Mouse (Mus musculus) kidney, embryonic 14.5 days (tissue): Measurements from ENCODE around the gene Tssk6. TPM values are rescaled to one million over a fixed set of nuclear protein-coding genes. Genes with fewer than 3 reads are reported as not detected.

Experiments
- ATAC-seq: fragments of 200-750 bp; cut with Nextera tagmentation; 2 replicates; pipeline ENCODE4 v1.8.0; 2017; ENCODE audit warnings: moderate number of reproducible peaks, mild to moderate bottlenecking, moderate TSS enrichment, moderate library complexity; ENCODE audit not compliant: low FRiP score, low TSS enrichment
- H3K27ac ChIP-seq: fragments of 300-500 bp; sonication (generic); 2 replicates; pipeline ENCODE4 v1.5.1; 2014; ENCODE audit warnings: low read depth, mild to moderate bottlenecking, low read length, moderate library complexity, mixed read lengths
- H3K27me3 ChIP-seq: fragments of 300-500 bp; sonication (generic); 2 replicates; pipeline ENCODE4 v1.6.1; 2014; ENCODE audit warnings: mild to moderate bottlenecking, low read length; ENCODE audit not compliant: control insufficient read depth, insufficient read depth
- H3K36me3 ChIP-seq: fragments of 300-500 bp; sonication (generic); 2 replicates; pipeline ENCODE4 v1.6.1; 2014; ENCODE audit warnings: low read length, mixed read lengths; ENCODE audit not compliant: control insufficient read depth, insufficient read depth
- H3K4me1 ChIP-seq: fragments of 300-500 bp; sonication (generic); 2 replicates; pipeline ENCODE4 v1.6.1; 2014; ENCODE audit warnings: low read length, mixed read lengths; ENCODE audit not compliant: control insufficient read depth, insufficient read depth
- H3K4me2 ChIP-seq: fragments of 300-500 bp; sonication (generic); replicated peaks from 2 replicates; pipeline ENCODE4 v1.6.1; 2014; ENCODE audit warnings: low read depth, mild to moderate bottlenecking, low read length
- H3K4me3 ChIP-seq: fragments of 300-500 bp; sonication (generic); 2 replicates; pipeline ENCODE4 v1.5.1; 2014; ENCODE audit warnings: mild to moderate bottlenecking, low read length
- H3K9ac ChIP-seq: fragments of 300-500 bp; sonication (generic); 2 replicates; pipeline ENCODE4 v1.6.1; 2014; ENCODE audit warnings: low read depth, mild to moderate bottlenecking, low read length, moderate library complexity
- H3K9me3 ChIP-seq: fragments of 300-500 bp; sonication (generic); 2 replicates; pipeline ENCODE4 v1.6.1; 2016; ENCODE audit warnings: low read length; ENCODE audit not compliant: control insufficient read depth
- WGBS: fragments of 180-500 bp; shearing (Covaris S2); extraction: QIAGEN DNeasy Blood & Tissue Kit; methylation state at CpG from one replicate; pipeline ENCODE4 v1.1.7; 2014; 5-methylcytosine and 5-hydroxymethylcytosine counted together
- polyA plus RNA-seq: library from polyadenylated mRNA; unstranded; fragments of >200 nt; fragmentation: Nextera tagmentation; extraction: Ambion mirVana; gene quantifications from 2 replicates; pipeline ENCODE4 v1.2.1, GENCODE M21; 2014

Gene Tssk6
- polyA plus RNA-seq, 1 experiment from 2014 or later, result 5.1 TPM

GRCm38 (mm10) chr8:69881261-69881865 lies 20.6 kb upstream of the Tssk6 start:
- peak overlapping the region; percentile 50 for H3K4me2 ChIP-seq
- 0 out of 2 replicates have a peak, but pooled peaks have one; percentile 13 for ATAC-seq
- 22% methylated on average over 79 of the region's 79 CpGs for WGBS
- peak overlapping the region; percentile 28; the same call in 1 of the 2 replicates for H3K9ac ChIP-seq
- no peak overlapping the region for H3K27ac ChIP-seq
- no peaks in the 10 kb centered on the region for H3K9me3 ChIP-seq
- H3K27me3 ChIP-seq, result peaks cover 82% of the 10 kb centered on the region
- no peaks in the 10 kb centered on the region for H3K36me3 ChIP-seq
- peak overlapping the region; percentile 39 for H3K4me3 ChIP-seq
- H3K4me1 ChIP-seq, result 0 out of 2 replicates have a peak, but pooled peaks cover 3% of the 10 kb centered on the region

- no peaks in the 10 kb centered on the region for H3K36me3 ChIP-seq
- no peaks in the 10 kb centered on the region for H3K9me3 ChIP-seq
- H3K27ac ChIP-seq, result no peak overlapping the region
- peak overlapping the region; percentile 50 for H3K4me2 ChIP-seq
- peak overlapping the region; percentile 39 for H3K4me3 ChIP-seq
- H3K4me1 ChIP-seq, result 0 out of 2 replicates have a peak, but pooled peaks cover 5% of the 10 kb centered on the region
- ATAC-seq, result peak; percentile 37; the same call in 1 of the 2 replicates
- 8% methylated on average over 103 of the region's 103 CpGs for WGBS
- peaks cover 89% of the 10 kb centered on the region for H3K27me3 ChIP-seq
- peak overlapping the region; percentile 28; the same call in 1 of the 2 replicates for H3K9ac ChIP-seq
These were observed 19.8 kb upstream of the Tssk6 start for GRCm38 (mm10) chr8:69882021-69882756.

- Histone ChIP-seq H3K27ac (no peak overlapping the region), H3K4me3 (peak overlapping the region; percentile 39), H3K4me1 (peaks cover 12% of the 10 kb centered on the region), H3K36me3 (no peaks in the 10 kb centered on the region), H3K4me2 (peak overlapping the region; percentile 50), H3K9me3 (no peaks in the 10 kb centered on the region), H3K9ac (no peak overlapping the region), H3K27me3 (peaks cover 91% of the 10 kb centered on the region)
- WGBS, result 12% methylated on average over 52 of the region's 52 CpGs
- no peak for ATAC-seq
These were observed 19.0 kb upstream of the Tssk6 start for GRCm38 (mm10) chr8:69882833-69883600.

GRCm38 (mm10) chr8:69884141-69884540 lies 17.8 kb upstream of the Tssk6 start:
- no peak overlapping the region for H3K4me2 ChIP-seq
- peaks cover 99% of the 10 kb centered on the region for H3K27me3 ChIP-seq
- H3K27ac ChIP-seq, result no peak overlapping the region
- ATAC-seq, result no peak
- H3K4me1 ChIP-seq, result peaks cover 22% of the 10 kb centered on the region
- no peak overlapping the region for H3K4me3 ChIP-seq
- 60% methylated on average over 13 of the region's 13 CpGs for WGBS
- H3K9me3 ChIP-seq, result no peaks in the 10 kb centered on the region
- H3K9ac ChIP-seq, result no peak overlapping the region
- no peaks in the 10 kb centered on the region for H3K36me3 ChIP-seq

- peak within 1 kb of the TSS; percentile 31 for H3K4me3 ChIP-seq
- H3K9ac ChIP-seq, result no peak within 1 kb of the TSS
- ATAC-seq, result peak; percentile 16
- WGBS, result under 1% methylated on average over 58 of the region's 60 CpGs
- H3K9me3 ChIP-seq, result no peaks in the 10 kb centered on the region
- H3K36me3 ChIP-seq, result no peaks in the 10 kb centered on the region; the same call in 1 of the 2 replicates
- peaks cover 22% of the 10 kb centered on the region for H3K4me1 ChIP-seq
- peaks cover 83% of the 10 kb centered on the region for H3K27me3 ChIP-seq
- peak within 1 kb of the TSS; percentile 38 for H3K4me2 ChIP-seq
- no peak within 1 kb of the TSS for H3K27ac ChIP-seq
These were observed 14.4 kb upstream of the Tssk6 start, which contains the start of gene Cilp2 for GRCm38 (mm10) chr8:69887289-69888243. TSS of gene Cilp2 (minus strand) at chr8:69887687.

- H3K27ac ChIP-seq, result no peak overlapping the region
- H3K4me2 ChIP-seq, result peak overlapping the region; percentile 38
- H3K27me3 ChIP-seq, result peaks cover 75% of the 10 kb centered on the region
- H3K9me3 ChIP-seq, result no peaks in the 10 kb centered on the region
- H3K9ac ChIP-seq, result no peak overlapping the region
- H3K4me3 ChIP-seq, result peak overlapping the region; percentile 31
- peak; percentile 17 for ATAC-seq
- H3K4me1 ChIP-seq, result peaks cover 22% of the 10 kb centered on the region
- no peaks in the 10 kb centered on the region; the same call in 1 of the 2 replicates for H3K36me3 ChIP-seq
- 7% methylated on average over 24 of the region's 24 CpGs for WGBS
These were observed 13.6 kb upstream of the Tssk6 start for GRCm38 (mm10) chr8:69888244-69888866.

GRCm38 (mm10) chr8:69888902-69889301 lies 13.1 kb upstream of the Tssk6 start:
- H3K4me2 ChIP-seq, result peak overlapping the region; percentile 38
- no peaks in the 10 kb centered on the region for H3K9me3 ChIP-seq
- WGBS, result 3% methylated on average over 32 of the region's 32 CpGs
- H3K27ac ChIP-seq, result no peak overlapping the region
- peaks cover 5% of the 10 kb centered on the region; the same call in 1 of the 2 replicates for H3K36me3 ChIP-seq
- peaks cover 22% of the 10 kb centered on the region for H3K4me1 ChIP-seq
- no peak overlapping the region for H3K9ac ChIP-seq
- 0 out of 2 replicates have a peak, but pooled peaks have one; percentile 17 for ATAC-seq
- peak overlapping the region; percentile 31 for H3K4me3 ChIP-seq
- peaks cover 70% of the 10 kb centered on the region for H3K27me3 ChIP-seq
